Mouse (Mus musculus): ENCODE data around the gene Smim9. TPM values are rescaled to one million over a fixed set of nuclear protein-coding genes. Genes with fewer than 3 reads are reported as not detected.

Gene Smim9
- total RNA-seq, 2 experiments from 2014 or later = not detected

Other genes with a start within 250 kb of the Smim9 start
- gene Gab3, start 78.3 kb downstream of the Smim9 start, total RNA-seq (2021) = 1 to 10 TPM; 1.3 to 3.2 TPM
- 10 to 100 TPM; 26.0 to 32.4 TPM for gene Dkc1, start 67.9 kb downstream of the Smim9 start, total RNA-seq (2021)
- 10 to 100 TPM; 27.2 to 29.7 TPM for gene Mpp1, start 32.8 kb downstream of the Smim9 start, total RNA-seq (2021)
- 10 to 100 TPM; 32.5 to 53.9 TPM for gene Fundc2, start 218.6 kb upstream of the Smim9 start, total RNA-seq (2021)
- 1 to 10 TPM; 1.6 to 2.6 TPM for gene F8, start 218.8 kb upstream of the Smim9 start, total RNA-seq (2021)

Data from layer of hippocampus, postnatal 10 days (tissue).